Mouse (Mus musculus) cerebellum, adult 11 months (tissue): ENCODE data around the gene Tmem129.

Experiments used
- DNase-seq: peaks from one replicate; pipeline ENCODE4 v3.0.0; 2022

Gene Tmem129

GRCm38 (mm10) chr5:33657787-33658663 lies at the start of gene Tmem129, which contains the start of gene Tacc3:
TSS of gene Tmem129 (minus strand) at chr5:33658416.
TSS of gene Tacc3 (plus strand) at chr5:33658128.
- DNase-seq: peak; percentile 97

- DNase-seq: no peak
These were observed 48.9 kb upstream of the Tmem129 start for GRCm38 (mm10) chr5:33707163-33707562.

- DNase-seq: no peak
These were observed 48.1 kb upstream of the Tmem129 start for GRCm38 (mm10) chr5:33706350-33706629.

DNA sequence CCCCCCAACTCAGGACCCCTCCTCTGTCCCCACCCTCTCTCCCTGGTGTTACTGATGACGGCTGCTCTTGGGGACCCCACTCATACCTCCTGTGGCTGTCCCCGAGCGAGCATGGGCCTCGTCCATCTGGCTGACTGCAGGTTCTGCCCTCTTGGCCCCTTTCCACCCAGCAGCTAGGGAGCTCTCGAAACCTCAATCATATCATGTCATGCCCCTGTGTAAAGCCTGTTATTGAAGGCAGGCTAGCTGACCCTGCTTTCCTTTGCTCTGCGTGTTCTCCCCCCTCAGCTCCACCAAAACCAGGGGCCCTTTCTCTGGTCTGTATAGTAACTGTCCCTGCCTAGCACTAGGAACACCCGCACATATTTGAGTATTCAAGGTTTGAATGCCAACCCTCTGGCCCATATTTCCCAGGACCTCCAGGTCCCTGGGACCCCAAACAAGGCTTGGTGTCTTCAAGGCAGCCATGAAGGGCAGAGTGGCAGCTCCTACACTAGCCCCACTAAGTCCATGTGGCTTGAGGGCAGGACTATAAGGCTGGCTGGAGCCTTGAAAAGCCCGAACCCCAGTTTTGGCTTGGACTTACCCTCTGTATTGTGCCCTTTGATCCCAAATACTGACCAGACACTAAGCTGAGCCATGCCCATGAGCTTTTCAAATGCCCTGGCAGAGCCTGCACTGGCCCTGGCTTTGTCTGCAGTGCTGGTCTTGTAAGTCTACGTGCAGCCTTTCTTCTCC lies 47.6 kb upstream of the Tmem129 start:
- no peak for DNase-seq

DNA sequence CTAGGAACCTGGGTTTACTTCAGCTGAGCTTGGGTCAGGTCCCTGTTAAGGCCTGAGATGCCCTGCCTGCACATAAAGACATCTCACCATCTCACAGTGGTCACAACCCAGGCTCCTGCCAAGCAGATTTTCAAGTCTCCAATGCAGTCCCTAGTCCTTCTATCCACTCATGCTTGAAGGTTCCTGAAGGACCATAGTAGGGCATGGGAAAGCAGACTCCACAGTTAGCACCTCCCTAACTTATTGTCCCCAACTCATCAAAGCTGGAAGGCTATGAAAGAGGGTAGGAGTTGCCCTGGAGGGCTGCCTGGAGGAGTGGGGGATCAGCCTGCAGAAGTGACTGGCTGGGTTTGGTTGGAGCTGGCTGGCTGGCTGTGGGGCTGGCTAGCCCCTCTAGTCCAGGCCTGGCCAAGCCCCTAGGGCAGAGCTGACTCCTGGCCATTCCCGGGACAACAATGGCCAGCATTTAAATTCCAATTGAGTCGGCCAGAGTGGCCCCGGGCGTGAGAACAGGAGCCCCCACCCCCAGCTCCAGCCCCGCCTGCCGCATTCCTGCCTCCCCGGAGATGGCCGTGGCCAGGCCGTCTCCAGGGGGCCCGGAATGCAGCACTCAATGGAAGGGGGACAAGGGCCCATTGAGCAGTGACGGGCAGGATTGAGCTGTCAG lies 46.9 kb upstream of the Tmem129 start:
- DNase-seq: no peak

GRCm38 (mm10) chr5:33703999-33704398 lies 45.8 kb upstream of the Tmem129 start:
- DNase-seq: no peak

- DNase-seq: no peak
These were observed 43.6 kb upstream of the Tmem129 start for GRCm38 (mm10) chr5:33701832-33702231.

DNA sequence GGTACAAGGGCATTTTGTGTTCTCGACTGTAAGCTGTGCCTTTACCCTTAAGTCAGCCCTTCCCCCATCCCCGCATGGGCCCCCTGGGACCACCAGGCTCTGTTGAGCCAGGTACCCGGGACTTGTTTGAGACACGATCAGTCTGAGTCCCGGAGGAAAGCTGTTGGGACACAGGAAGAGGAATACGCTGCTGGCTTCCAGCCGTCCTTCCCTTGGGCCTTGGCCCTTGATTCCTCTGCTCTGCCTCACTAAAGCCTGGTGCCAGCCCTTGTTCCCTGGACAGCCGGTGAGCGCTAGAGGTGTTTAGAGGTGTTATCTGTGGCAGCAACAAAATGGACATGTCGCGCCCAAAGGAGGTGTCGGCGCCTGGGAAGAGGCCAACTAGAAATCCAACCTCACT lies 41.8 kb upstream of the Tmem129 start:
- no peak for DNase-seq

DNA sequence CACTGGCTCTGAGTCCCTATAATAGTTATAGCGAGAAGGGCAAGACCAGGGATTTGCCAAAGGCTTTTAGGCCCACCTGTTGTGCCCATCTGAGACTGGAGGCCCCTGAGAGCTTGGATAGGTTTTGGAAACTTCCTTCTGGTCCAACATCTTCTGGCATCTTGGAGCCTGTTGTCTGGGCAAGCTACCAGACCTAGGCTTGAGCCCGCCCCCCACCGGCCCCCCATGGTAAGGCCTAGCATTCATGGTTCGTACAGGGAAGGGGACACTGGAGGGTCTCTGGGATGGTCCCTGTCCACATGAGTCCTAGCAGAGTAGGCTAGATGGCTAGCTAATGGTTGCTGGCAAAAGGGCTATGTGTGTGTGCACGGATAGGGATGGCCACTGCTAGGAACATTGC lies 40.5 kb upstream of the Tmem129 start:
- no peak for DNase-seq

DNA sequence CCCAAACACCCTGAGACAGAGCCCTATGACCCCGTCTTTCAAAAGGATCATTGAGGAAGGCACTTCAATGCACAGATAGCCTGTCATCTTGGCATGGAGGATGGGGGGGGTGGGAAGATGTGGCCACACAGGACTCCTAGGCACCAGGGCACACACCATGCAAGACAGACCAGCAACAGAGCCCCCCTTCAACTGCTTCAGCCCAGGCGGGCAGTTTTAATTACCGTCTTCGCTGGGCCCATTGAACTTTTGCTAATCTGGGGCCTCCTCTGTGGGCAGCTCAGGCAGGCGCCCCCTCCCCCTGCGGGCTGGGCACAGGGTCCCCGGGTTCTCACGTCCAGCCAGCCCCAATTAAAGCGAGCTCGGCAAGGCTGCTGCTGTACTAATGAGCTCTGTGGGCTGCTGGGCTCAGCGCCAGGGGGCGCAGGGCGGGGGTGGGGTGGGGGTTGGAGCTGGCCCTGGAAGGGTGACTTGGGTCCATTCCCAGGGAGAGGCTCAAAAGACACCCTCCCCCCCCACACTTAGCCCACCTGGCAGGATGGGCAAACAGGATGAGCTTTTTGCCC lies 39.8 kb upstream of the Tmem129 start:
- no peak for DNase-seq

DNA sequence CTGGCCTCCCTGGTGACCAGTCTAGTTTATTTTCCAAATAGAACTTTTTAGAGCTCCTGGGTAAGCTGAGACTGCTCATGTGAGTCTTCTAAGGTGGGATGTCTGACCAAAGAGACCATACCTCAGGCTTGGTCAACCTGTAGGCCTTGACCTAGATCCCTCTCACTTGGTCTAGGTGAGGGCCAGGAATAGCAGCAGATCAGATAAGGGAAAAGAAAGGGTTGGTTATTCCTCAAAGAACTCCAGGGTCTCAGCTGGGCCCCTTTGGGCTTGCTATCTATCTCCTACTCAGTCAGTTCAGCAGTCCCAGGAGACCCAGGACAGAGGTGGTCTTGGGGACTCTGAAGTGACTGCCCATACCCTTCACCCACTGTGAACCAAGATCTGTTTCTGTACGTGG lies 39.3 kb upstream of the Tmem129 start:
- DNase-seq: no peak

DNA sequence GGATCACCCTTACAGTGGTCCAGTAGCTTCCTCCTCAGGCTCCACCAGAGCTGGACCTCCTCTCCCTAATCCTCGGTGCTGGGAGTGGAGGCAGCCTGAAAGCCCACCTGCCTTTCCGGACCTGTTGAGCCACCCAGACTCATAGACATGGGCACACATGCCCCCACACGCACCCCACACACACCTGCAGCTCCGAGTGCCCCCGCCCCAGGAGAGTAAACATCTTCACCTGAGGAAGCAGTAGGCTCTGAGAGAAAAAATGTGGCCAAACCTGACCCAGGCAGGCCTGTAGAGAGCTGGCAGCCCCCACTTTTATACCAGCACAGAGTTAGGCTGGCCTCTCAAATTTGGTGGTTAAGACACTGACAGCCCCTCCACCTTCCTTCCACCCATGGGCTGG lies 38.2 kb upstream of the Tmem129 start:
- no peak for DNase-seq

GRCm38 (mm10) chr5:33695718-33696121 lies 37.5 kb upstream of the Tmem129 start:
- no peak for DNase-seq

DNA sequence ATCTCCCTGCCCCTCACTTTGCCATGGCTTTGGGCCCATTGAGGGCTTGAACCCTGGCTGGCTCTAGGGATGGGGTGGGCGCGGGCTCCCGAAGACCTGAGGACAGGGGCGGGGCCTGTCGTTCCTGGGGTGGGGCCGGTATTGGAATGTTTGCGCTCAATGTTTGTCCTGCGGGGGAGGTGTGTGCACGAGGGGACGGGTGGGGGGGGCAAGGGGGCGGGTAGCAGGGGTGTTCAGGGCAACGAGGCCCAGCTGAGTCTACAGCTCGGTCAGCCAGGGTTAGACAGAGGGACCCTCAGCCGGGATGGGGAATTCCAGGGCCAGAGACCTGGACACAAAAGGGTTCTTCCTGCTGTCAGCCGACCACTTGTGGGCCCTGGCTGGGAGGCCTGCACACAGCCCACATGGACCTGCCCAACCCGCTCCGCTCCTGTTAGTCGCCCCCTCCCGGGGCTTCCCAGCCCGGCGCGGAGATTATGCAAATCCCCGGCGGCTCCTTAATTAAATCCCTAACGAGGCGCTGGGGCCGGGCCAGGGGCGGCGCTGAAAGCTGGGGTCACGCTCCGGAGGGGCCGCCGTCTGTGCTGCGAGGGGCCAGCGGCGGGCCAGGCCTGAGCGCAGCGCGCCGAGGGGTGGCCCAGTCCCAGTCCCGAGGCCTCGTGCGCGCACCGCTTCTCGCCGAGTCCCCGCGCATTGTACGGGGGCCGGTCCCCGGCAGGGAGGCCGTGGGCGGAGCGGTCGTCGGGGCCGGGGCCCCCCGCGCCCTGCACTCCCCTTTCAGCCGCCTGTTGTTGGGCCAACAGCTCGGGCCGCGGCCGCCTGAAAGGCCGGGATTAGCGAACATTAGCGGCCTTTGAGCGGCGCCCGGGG lies 36.9 kb upstream of the Tmem129 start:
- no peak for DNase-seq

GRCm38 (mm10) chr5:33694461-33694847 lies 36.2 kb upstream of the Tmem129 start:
- no peak for DNase-seq

- DNase-seq: no peak
These were observed 34.2 kb upstream of the Tmem129 start for GRCm38 (mm10) chr5:33692393-33692792.

GRCm38 (mm10) chr5:33689852-33690645 lies 31.8 kb upstream of the Tmem129 start:
- no peak for DNase-seq

DNA sequence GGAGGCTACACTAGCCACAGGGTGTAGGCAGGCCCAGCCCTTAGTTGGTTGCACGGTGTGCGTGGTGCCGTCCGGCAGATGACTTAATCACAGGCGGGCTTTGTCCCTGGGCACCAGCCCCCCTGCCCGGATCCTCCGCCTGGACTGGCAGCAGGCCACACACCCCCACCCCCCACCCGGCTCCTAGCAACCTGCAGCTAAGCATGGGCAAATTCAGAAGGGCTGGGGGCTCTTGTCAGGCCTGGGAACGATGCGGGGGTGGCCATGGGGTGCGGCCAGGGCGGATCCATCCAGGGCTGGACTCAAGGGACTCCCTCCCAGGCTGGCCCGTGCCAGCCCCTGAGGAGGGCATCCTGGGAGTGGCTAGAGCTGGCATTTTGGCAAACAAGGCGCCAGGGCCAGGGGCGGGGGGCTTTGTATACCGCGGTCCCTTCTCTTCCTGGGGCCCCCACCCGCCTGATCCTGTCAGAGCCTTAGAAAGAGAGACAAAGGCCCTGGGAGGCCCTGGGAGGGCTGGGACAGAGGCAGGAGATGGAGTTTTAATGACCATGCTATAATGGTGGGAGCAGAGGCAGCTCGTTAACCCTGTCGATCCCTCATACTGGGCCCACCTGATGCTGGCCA lies 31.1 kb upstream of the Tmem129 start:
- no peak for DNase-seq

- DNase-seq: no peak
These were observed 30.3 kb upstream of the Tmem129 start for GRCm38 (mm10) chr5:33688278-33689220.

DNA sequence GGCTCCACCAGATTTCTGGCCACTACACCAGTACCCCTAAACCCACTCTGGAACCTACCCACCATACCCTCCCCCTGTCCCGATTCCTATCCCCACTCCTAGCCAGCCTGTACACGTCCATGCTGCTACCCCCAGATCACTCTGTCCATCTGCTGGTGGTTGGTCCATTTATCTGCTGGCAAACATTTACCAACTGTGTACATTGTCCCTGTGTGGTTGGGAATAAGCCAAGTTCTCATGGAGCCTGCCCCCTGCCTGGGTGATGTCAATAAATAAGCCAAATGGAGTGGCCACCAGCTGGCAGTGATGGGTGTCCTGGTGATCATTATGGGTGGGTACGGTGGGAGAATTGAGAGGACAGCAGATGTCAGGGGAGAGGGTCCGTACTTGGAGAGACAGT lies 28.9 kb upstream of the Tmem129 start:
- DNase-seq: no peak
